Mouse (Mus musculus): ENCODE results near the gene Slc4a3. TPM values are rescaled to one million over a fixed set of nuclear protein-coding genes. Genes with fewer than 3 reads are reported as not detected.

The Slc4a3 gene
- total and polyA plus RNA-seq, 2 experiments from 2014 or later, result 111 to 172 TPM

DNA sequence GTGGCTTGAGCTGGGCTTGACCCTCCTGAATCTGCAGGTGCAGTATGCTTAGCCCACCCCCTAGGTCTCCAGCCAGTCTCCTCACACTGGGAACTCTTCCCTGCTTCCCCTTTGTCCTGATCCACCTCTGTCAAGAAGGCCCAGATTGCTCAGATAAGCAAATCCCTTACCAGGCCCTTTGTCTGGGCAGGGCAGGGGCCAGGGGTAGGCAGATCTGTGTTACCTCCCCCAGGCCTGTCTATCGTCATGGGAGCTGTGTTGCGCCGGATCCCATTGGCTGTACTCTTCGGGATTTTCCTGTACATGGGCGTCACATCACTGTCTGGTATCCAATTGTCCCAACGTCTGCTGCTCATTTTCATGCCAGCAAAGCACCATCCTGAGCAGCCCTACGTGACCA is 11.0 kb downstream of the Slc4a3 start:
- ATAC-seq (ENCODE audit: low FRiP score), result no peak
- Histone ChIP-seq H3K9me3 (ENCODE audit: low read length) (no peaks in the 10 kb centered on the region), H3K27ac (ENCODE audit: low read depth, low read length) (no peak overlapping the region), H3K4me1 (ENCODE audit: insufficient read depth, low read length) (peaks cover 6% of the 10 kb centered on the region), H3K4me3 (ENCODE audit: low read depth, low read length) (no peak overlapping the region), H3K9ac (replicated peaks; ENCODE audit: low read length, poor library complexity, severe bottlenecking) (no peak overlapping the region), H3K27me3 (ENCODE audit: insufficient read depth, low read length) (no peaks in the 10 kb centered on the region), H3K36me3 (ENCODE audit: insufficient read depth, low read length) (peaks cover 57% of the 10 kb centered on the region), H3K4me2 (ENCODE audit: low read depth, low read length, poor library complexity, severe bottlenecking) (no peak overlapping the region)
- DNase-seq (ENCODE audit: low spot score), result no peak
- WGBS, result 94% methylated on average over 7 of the region's 7 CpGs
- no peak for TF ChIP-seq CTCF (IDR thresholded peaks at IDR 0.05)

DNA sequence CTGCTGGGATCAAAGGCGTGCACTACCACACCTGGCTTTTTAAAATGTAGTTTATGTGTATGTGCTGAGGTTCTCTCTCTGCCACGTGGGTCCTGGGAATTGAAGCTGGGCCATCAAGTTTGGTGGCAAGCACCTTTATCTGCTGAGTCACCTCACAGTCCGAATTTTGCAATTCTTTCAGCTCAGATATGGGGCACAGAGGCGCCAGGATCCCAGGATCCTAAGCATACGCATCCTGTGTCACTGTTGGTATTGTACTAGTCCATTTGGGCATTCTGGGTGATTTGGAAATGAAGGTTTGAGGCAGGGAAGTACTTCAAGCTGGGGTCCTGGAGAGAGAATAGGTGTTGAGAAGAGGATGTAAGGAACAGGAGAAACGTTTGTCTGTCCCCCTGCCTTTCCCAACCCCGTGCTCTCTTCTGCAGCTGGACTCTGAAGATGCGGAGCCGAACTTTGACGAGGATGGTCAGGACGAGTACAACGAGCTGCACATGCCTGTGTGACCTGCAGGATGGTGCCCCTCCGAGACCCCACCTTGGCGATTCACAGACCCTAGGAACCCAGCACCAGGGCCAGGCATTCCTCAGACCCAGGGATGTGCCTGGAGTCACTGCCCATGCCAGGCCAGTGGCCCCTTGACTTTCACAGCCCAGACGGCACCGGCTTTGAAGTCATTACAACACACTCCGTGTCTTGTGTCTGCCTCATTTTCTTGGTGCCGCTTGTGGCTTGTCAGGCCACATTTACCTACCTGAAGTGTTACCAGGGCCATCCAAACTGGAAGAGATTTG is 12.5 kb downstream of the Slc4a3 start:
- Histone ChIP-seq H3K4me2 (ENCODE audit: low read depth, low read length, poor library complexity, severe bottlenecking) (no peak overlapping the region), H3K27ac (ENCODE audit: low read depth, low read length) (peak overlapping the region; percentile 60), H3K9ac (replicated peaks; ENCODE audit: low read length, poor library complexity, severe bottlenecking) (no peak overlapping the region), H3K36me3 (ENCODE audit: insufficient read depth, low read length) (peaks cover 41% of the 10 kb centered on the region), H3K27me3 (ENCODE audit: insufficient read depth, low read length) (no peaks in the 10 kb centered on the region), H3K4me3 (ENCODE audit: low read depth, low read length) (no peak overlapping the region), H3K9me3 (ENCODE audit: low read length) (no peaks in the 10 kb centered on the region), H3K4me1 (ENCODE audit: insufficient read depth, low read length) (peaks cover 6% of the 10 kb centered on the region)
- TF ChIP-seq CTCF (IDR thresholded peaks at IDR 0.05), result no peak
- DNase-seq (ENCODE audit: low spot score) (no peak), ATAC-seq (ENCODE audit: low FRiP score) (no peak; the same call in 1 of the 2 replicates)
- 88% methylated on average over 18 of the region's 18 CpGs for WGBS

DNA sequence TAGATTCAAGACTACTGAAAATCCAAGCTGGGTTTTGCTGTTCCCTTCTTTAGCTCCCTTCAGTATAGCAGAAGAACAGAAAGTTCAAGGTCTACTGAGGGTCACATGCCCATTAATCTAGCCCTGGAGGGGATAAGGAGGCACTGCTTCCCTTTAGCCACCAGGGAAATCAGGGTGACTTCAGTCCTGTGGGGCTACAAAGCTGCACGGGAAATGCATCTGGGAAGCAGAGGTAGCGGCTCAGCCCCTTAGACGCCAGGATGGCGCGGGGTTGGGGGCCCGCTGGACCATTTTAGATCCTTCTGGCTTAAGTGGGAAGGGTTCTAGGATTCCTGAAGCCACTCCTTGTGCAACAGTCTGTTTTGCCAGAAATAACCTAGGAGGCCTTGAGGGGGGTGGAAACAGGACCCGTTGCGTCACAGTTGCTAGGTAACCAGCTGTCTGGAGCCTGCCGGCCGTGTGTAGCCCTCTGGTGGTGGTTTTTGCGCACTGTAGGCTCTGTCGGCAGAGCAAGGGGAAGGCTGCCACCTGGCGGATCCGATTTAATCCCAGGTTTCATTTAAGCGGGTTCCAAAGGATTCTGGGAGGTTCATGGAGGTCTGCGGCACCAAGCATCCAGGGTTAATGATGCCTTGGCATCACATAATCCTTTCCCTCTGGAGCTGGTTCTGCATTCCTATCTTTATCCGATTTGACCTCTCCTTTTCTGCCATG is 13.3 kb downstream of the Slc4a3 start:
- peaks cover 6% of the 10 kb centered on the region for H3K4me1 ChIP-seq (ENCODE audit: insufficient read depth, low read length)
- peak; percentile 93 for ATAC-seq (ENCODE audit: low FRiP score)
- TF ChIP-seq CTCF (IDR thresholded peaks at IDR 0.05), result peak; percentile 100
- peak overlapping the region; percentile 60 for H3K27ac ChIP-seq (ENCODE audit: low read depth, low read length)
- H3K4me2 ChIP-seq (ENCODE audit: low read depth, low read length, poor library complexity, severe bottlenecking), result peak overlapping the region; percentile 21
- H3K9ac ChIP-seq (replicated peaks; ENCODE audit: low read length, poor library complexity, severe bottlenecking), result 0 out of 2 replicates have a peak overlapping the region, but pooled peaks have one; percentile 39
- no peak overlapping the region for H3K4me3 ChIP-seq (ENCODE audit: low read depth, low read length)
- peak; percentile 97 for DNase-seq (ENCODE audit: low spot score)
- H3K9me3 ChIP-seq (ENCODE audit: low read length), result no peaks in the 10 kb centered on the region
- 3% methylated on average over 17 of the region's 17 CpGs for WGBS
- H3K36me3 ChIP-seq (ENCODE audit: insufficient read depth, low read length), result peaks cover 34% of the 10 kb centered on the region
- no peaks in the 10 kb centered on the region for H3K27me3 ChIP-seq (ENCODE audit: insufficient read depth, low read length)

DNA sequence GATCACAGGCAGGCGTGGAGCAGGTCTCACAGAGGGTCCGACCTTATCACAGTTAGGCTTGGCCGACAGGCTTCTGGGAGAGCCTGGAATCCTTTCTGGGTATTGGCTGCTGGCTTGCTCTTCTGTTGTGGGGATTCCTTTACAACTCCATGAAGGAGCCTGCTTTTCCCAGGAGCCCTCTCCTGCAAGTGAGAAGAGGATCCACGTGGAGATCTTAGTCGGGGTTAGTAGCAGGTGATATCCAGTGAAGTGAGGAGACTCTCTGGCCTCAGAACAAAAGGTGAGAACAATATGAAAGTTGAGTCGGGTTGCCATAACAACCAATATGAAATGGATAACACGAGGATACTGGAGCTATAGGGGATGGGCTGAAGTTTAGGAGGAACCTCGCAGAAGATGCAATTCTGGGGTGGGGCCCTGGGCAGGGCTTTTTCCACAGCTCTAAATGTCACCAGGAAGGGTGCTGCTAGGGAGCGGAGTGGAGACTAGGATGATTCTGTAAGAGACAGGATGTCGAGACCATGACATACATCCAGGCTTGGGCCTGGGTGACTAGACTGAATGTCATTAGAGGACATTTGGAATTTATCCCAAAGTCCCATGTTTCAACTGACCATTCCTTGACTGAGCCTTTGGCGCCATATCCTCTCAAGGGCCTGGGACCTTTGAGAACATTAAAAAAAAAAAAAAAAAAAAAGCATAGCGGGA is 14.3 kb downstream of the Slc4a3 start:
- Histone ChIP-seq H3K27ac (ENCODE audit: low read depth, low read length) (peak overlapping the region; percentile 44), H3K9ac (replicated peaks; ENCODE audit: low read length, poor library complexity, severe bottlenecking) (no peak overlapping the region), H3K4me1 (ENCODE audit: insufficient read depth, low read length) (peaks cover 6% of the 10 kb centered on the region), H3K9me3 (ENCODE audit: low read length) (no peaks in the 10 kb centered on the region), H3K4me2 (ENCODE audit: low read depth, low read length, poor library complexity, severe bottlenecking) (no peak overlapping the region), H3K36me3 (ENCODE audit: insufficient read depth, low read length) (peaks cover 24% of the 10 kb centered on the region), H3K4me3 (ENCODE audit: low read depth, low read length) (no peak overlapping the region), H3K27me3 (ENCODE audit: insufficient read depth, low read length) (no peaks in the 10 kb centered on the region)
- ATAC-seq (ENCODE audit: low FRiP score) (no peak), DNase-seq (ENCODE audit: low spot score) (no peak)
- 83% methylated on average over 12 of the region's 12 CpGs for WGBS
- TF ChIP-seq CTCF (IDR thresholded peaks at IDR 0.05), result no peak

DNA sequence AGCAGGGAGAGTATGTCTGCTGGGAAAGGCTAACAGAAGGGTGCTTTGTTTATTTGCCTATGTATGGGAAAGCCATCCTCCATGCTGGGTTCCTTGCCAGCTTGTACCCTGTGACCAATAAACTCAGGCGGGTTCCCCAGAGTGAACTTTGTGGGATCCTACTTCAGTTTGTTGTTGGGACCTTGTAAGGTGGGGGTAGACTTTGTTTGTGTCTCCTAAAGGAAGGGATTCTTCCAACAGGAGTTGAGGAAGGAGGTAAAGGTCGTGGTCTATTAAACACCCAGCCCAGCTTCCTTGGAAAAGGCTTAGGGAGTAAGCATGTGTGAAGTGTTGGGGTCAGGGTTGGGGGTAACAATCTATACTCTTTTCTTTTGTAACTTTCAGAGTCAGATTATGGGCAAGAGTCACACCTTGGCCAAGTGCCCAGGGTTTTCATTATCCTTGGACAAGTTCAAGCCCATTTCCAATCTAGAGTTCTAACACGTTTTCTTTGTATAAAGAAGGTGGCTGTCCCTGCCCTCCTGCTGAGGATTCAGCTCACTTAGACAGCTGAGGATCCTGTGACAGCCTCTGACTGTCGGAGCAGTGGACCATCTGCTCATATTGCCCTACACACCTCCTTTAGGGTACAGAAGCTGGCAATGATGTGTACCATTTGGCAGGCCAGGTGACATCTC is 15.3 kb downstream of the Slc4a3 start:
- Histone ChIP-seq H3K36me3 (ENCODE audit: insufficient read depth, low read length) (peaks cover 15% of the 10 kb centered on the region), H3K4me2 (ENCODE audit: low read depth, low read length, poor library complexity, severe bottlenecking) (no peak overlapping the region), H3K27me3 (ENCODE audit: insufficient read depth, low read length) (no peaks in the 10 kb centered on the region), H3K9ac (replicated peaks; ENCODE audit: low read length, poor library complexity, severe bottlenecking) (no peak overlapping the region), H3K9me3 (ENCODE audit: low read length) (no peaks in the 10 kb centered on the region), H3K27ac (ENCODE audit: low read depth, low read length) (peak overlapping the region; percentile 32; the same call in 1 of the 2 replicates), H3K4me1 (ENCODE audit: insufficient read depth, low read length) (peaks cover 6% of the 10 kb centered on the region), H3K4me3 (ENCODE audit: low read depth, low read length) (no peak overlapping the region)
- no peak for ATAC-seq (ENCODE audit: low FRiP score)
- DNase-seq (ENCODE audit: low spot score), result peak; percentile 69
- 45% methylated on average over 4 of the region's 4 CpGs for WGBS
- no peak for TF ChIP-seq CTCF (IDR thresholded peaks at IDR 0.05)

All from midbrain, postnatal 0 days (tissue).